Mouse (Mus musculus) retina, embryonic 14.5 days (tissue): Measurements from ENCODE around the gene Naa35.
A peak's percentile ranks its signal among the peaks of the same experiment; 100 is the strongest.

Source experiments
- DNase-seq: peaks from one replicate; pipeline ENCODE4 v3.0.0-alpha.2; 2015; ENCODE audit warnings: low spot score

The Naa35 gene

GRCm38 (mm10) chr13:59671521-59671920, 86.5 kb downstream of the Naa35 start:
- DNase-seq = peak; percentile 63

GRCm38 (mm10) chr13:59672248-59672647, 87.2 kb downstream of the Naa35 start:
- no peak for DNase-seq

GRCm38 (mm10) chr13:59673597-59673996, 88.5 kb downstream of the Naa35 start:
- DNase-seq = peak; percentile 34

GRCm38 (mm10) chr13:59674215-59674614, 89.2 kb downstream of the Naa35 start:
- DNase-seq = peak; percentile 61

- peak; percentile 69 for DNase-seq
These were observed 89.7 kb downstream of the Naa35 start for GRCm38 (mm10) chr13:59674761-59675150.

- DNase-seq = peak; percentile 78
These were observed 90.3 kb downstream of the Naa35 start, which contains the start of gene Golm1 for GRCm38 (mm10) chr13:59675151-59676011. TSS of gene Golm1 (minus strand) at chr13:59675811.

GRCm38 (mm10) chr13:59676316-59677229, 91.5 kb downstream of the Naa35 start:
- no peak for DNase-seq

- no peak for DNase-seq
These were observed 94.2 kb downstream of the Naa35 start for GRCm38 (mm10) chr13:59679306-59679705.

GRCm38 (mm10) chr13:59679908-59680307, 94.8 kb downstream of the Naa35 start:
- DNase-seq = no peak

GRCm38 (mm10) chr13:59682629-59683028, 97.6 kb downstream of the Naa35 start:
- DNase-seq = no peak

- no peak for DNase-seq
These were observed 100.2 kb downstream of the Naa35 start for GRCm38 (mm10) chr13:59685236-59685635.
